Mouse (Mus musculus): ENCODE results near the gene H2al1n. TPM values are rescaled to one million over a fixed set of nuclear protein-coding genes. Genes with fewer than 3 reads are reported as not detected.

The H2al1n gene
- total RNA-seq (2023): not detected

DNA sequence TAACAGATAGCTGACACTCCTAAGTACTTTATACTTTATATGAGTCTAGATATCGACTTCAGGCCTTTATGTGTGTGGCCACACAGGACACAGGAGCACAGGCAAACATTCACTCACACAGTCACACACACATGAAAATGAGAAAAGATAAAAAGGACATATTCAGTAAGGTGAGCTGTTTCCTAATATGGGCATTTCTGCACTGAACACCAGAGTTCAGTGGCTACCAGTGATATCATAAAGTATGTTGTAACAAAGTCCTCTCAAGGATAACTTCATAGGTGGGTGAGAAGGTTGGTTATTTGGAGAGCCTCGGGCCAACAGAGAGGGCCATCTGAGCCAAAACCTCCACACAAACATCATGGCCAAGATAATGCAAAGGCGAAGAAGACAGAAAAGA lies at the start of gene H2al1n:
H2al1n (plus strand) TSS at position 301 of the 400 bp plus-strand sequence.

